Mouse (Mus musculus) hindbrain, embryonic 16.5 days (tissue): ENCODE results near the gene Atxn1. TPM values are rescaled to one million over a fixed set of nuclear protein-coding genes. Genes with fewer than 3 reads are reported as not detected.

ENCODE experiments used
- ATAC-seq: fragments of 200-750 bp; cut with Nextera tagmentation; 2 replicates; pipeline ENCODE4 v1.8.0; 2017; ENCODE audit warnings: moderate TSS enrichment, moderate library complexity
- H3K27ac ChIP-seq: fragments of 300-500 bp; sonication (generic); 2 replicates; pipeline ENCODE4 v1.5.1; 2014; ENCODE audit warnings: low read depth, mild to moderate bottlenecking, control low read depth, low read length, moderate library complexity
- H3K27me3 ChIP-seq: fragments of 300-500 bp; sonication (generic); replicated peaks from 2 replicates; pipeline ENCODE4 v1.6.1; 2014; ENCODE audit warnings: low read length; ENCODE audit not compliant: control insufficient read depth, insufficient read depth
- H3K36me3 ChIP-seq: fragments of 300-500 bp; sonication (generic); 2 replicates; pipeline ENCODE4 v1.6.1; 2014; ENCODE audit warnings: mild to moderate bottlenecking, low read length, moderate library complexity, mixed read lengths; ENCODE audit not compliant: control insufficient read depth, insufficient read depth
- H3K4me1 ChIP-seq: fragments of 300-500 bp; sonication (generic); 2 replicates; pipeline ENCODE4 v1.6.1; 2014; ENCODE audit warnings: low read depth, low read length; ENCODE audit not compliant: control insufficient read depth, insufficient read depth
- H3K4me2 ChIP-seq: fragments of 300-500 bp; sonication (generic); 2 replicates; pipeline ENCODE4 v1.6.1; 2014; ENCODE audit warnings: mild to moderate bottlenecking, low read length, control low read depth, moderate library complexity
- H3K4me3 ChIP-seq: fragments of 300-500 bp; sonication (generic); 2 replicates; pipeline ENCODE4 v1.5.1; 2014; ENCODE audit warnings: mild to moderate bottlenecking, low read length, control low read depth, moderate library complexity
- H3K9ac ChIP-seq: fragments of 300-500 bp; sonication (generic); 2 replicates; pipeline ENCODE4 v1.6.1; 2014; ENCODE audit warnings: low read depth, mild to moderate bottlenecking, control low read depth, low read length, moderate library complexity
- H3K9me3 ChIP-seq: fragments of 300-500 bp; sonication (generic); 2 replicates; pipeline ENCODE4 v1.6.1; 2014; ENCODE audit warnings: mild to moderate bottlenecking, low read length, moderate library complexity; ENCODE audit not compliant: control insufficient read depth
- WGBS: fragments of 180-500 bp; shearing (Covaris S2); extraction: QIAGEN DNeasy Blood & Tissue Kit; methylation state at CpG from one replicate; pipeline ENCODE4 v1.1.7; 2014; 5-methylcytosine and 5-hydroxymethylcytosine counted together
- polyA plus RNA-seq: library from polyadenylated mRNA; unstranded; fragments of >200 nt; fragmentation: Nextera tagmentation; extraction: Ambion mirVana; gene quantifications from 2 replicates; pipeline ENCODE4 v1.2.1, GENCODE M21; 2015

The Atxn1 gene
- polyA plus RNA-seq, 1 experiment from 2014 or later: 8.3 TPM

DNA sequence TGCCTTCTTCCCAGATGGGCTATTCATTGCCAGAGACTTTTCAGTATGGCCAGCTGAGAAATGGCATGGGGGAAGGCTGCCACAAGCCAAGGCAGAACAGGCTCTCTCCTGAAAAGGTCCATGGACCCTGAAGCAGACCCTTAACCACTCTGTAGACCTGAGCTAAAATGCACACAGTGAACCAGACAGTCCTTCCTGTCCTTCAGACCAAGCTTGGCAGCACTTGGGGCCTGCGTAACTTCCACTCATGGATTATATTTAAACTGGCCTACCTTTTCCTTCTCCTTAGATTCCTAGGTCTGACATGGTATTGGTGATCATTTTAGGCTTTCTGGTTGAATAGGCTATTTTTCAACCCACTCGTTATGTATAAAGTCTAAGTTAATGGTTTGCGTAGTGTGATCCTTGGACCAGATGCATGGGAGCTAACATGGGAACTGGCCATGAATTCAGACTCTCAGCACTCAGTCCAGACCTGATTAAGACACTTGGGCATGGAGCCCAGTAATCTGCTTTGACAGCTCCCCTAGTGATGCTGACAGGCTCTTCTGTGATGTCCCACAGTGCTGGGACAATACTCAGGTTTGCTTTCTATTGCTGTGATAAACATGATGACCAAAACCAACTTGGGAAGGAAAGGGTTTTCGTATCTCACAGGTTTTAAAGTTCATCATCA is 341.8 kb downstream of the Atxn1 start:
- no peaks in the 10 kb centered on the region for H3K27me3 ChIP-seq
- no peak overlapping the region for H3K27ac ChIP-seq
- no peak for ATAC-seq
- H3K9me3 ChIP-seq: no peaks in the 10 kb centered on the region
- no peak overlapping the region for H3K4me3 ChIP-seq
- H3K9ac ChIP-seq: no peak overlapping the region
- no peaks in the 10 kb centered on the region for H3K4me1 ChIP-seq
- WGBS: 81% methylated on average over 4 of the region's 4 CpGs
- H3K4me2 ChIP-seq: no peak overlapping the region
- H3K36me3 ChIP-seq: no peaks in the 10 kb centered on the region

DNA sequence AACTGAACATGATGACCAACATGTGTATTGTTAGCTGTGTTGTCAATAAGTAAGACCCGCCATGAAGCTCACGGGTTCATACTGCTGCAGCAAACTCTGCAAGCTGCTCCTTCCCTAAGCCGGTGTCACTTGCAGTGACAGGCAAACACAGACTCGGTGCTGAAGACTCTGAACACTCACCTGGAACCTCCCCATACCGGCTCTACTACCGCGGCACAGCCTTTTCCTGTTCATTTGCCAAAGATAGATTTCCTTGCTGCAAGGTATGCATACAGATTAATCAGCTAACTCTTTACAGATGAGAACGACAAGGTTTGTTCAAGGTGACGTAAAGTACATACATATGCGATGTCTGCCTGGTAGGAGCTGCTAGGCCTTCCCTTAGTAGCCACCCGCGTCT is 344.1 kb downstream of the Atxn1 start:
- WGBS: 77% methylated on average over 12 of the region's 12 CpGs

DNA sequence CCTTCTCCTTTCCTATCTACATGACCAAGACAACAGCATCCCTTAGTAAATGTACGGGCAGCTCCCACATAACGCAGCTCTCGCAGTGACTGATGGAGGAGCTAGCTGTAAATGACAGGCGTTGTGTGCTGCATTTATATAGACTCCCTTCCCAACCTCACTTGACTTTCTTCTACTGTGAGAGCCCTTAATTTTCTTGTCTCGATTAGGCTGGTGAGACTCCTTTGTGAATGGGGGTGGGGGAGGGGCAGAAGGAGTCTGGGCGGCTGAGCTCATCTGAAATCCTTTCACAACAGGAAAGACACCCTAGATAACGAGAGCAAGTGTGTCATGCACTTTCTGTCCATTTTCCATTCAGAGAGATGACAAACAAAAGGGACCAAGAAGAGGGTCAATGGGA is 344.5 kb downstream of the Atxn1 start:
- H3K36me3 ChIP-seq: no peaks in the 10 kb centered on the region
- no peaks in the 10 kb centered on the region for H3K27me3 ChIP-seq
- H3K9ac ChIP-seq: no peak overlapping the region
- no peak overlapping the region for H3K27ac ChIP-seq
- H3K4me2 ChIP-seq: no peak overlapping the region
- H3K4me1 ChIP-seq: no peaks in the 10 kb centered on the region
- no peak overlapping the region for H3K4me3 ChIP-seq
- no peak for ATAC-seq
- WGBS: 48% methylated on average over 7 of the region's 7 CpGs
- H3K9me3 ChIP-seq: no peaks in the 10 kb centered on the region

More for the DNA sequence above, 344.1 kb downstream of the Atxn1 start:
- H3K27me3 ChIP-seq: no peaks in the 10 kb centered on the region
- H3K4me3 ChIP-seq: no peak overlapping the region
- H3K4me1 ChIP-seq: no peaks in the 10 kb centered on the region
- no peaks in the 10 kb centered on the region for H3K36me3 ChIP-seq
- H3K4me2 ChIP-seq: no peak overlapping the region
- peak; percentile 30; the same call in 1 of the 2 replicates for ATAC-seq
- H3K9ac ChIP-seq: no peak overlapping the region
- H3K27ac ChIP-seq: no peak overlapping the region
- H3K9me3 ChIP-seq: no peaks in the 10 kb centered on the region

- Histone ChIP-seq H3K4me2 (no peak overlapping the region), H3K4me1 (no peaks in the 10 kb centered on the region), H3K27ac (no peak overlapping the region), H3K27me3 (no peaks in the 10 kb centered on the region), H3K9ac (no peak overlapping the region), H3K36me3 (no peaks in the 10 kb centered on the region), H3K4me3 (no peak overlapping the region), H3K9me3 (no peaks in the 10 kb centered on the region)
- ATAC-seq: no peak
- 72% methylated on average over 6 of the region's 6 CpGs for WGBS
These were observed 346.8 kb downstream of the Atxn1 start for GRCm38 (mm10) chr13:45617988-45618387.

DNA sequence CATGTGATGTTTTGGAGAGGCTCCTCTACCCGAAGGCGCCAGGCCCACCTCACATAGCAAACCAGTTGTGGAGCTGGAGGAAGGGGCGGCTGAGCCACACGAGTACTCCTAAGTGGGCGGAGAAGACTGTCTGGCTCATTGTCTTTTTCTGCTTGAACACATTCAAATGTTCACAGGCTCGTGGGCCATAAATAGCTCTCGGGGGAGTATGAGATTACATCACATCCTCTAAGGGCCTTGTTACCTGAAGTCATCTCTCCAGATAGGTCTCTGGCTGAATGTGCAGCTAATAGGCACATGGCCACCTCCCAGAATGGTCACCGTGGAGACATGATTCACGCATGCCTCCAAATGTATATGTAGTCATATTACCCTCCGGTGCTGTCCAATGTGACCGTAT is 350.0 kb downstream of the Atxn1 start:
- Histone ChIP-seq H3K4me2 (no peak overlapping the region), H3K4me1 (no peaks in the 10 kb centered on the region), H3K27ac (no peak overlapping the region), H3K9ac (no peak overlapping the region), H3K36me3 (no peaks in the 10 kb centered on the region), H3K4me3 (no peak overlapping the region), H3K27me3 (no peaks in the 10 kb centered on the region), H3K9me3 (no peaks in the 10 kb centered on the region)
- ATAC-seq: no peak
- WGBS: 58% methylated on average over 11 of the region's 11 CpGs

GRCm38 (mm10) chr13:45613346-45613745 is 351.5 kb downstream of the Atxn1 start:
- WGBS: 29% methylated on average over 5 of the region's 5 CpGs
- no peak overlapping the region for H3K4me3 ChIP-seq
- 0 out of 2 replicates have a peak, but pooled peaks have one; percentile 41 for ATAC-seq

GRCm38 (mm10) chr13:45611554-45611953 is 353.3 kb downstream of the Atxn1 start:
- Histone ChIP-seq H3K27ac (no peak overlapping the region), H3K9ac (no peak overlapping the region), H3K4me1 (no peaks in the 10 kb centered on the region), H3K9me3 (no peaks in the 10 kb centered on the region), H3K27me3 (no peaks in the 10 kb centered on the region), H3K4me2 (no peak overlapping the region), H3K36me3 (no peaks in the 10 kb centered on the region), H3K4me3 (no peak overlapping the region)
- WGBS: 77% methylated on average over 3 of the region's 3 CpGs
- no peak for ATAC-seq

More at GRCm38 (mm10) chr13:45613346-45613745, 351.5 kb downstream of the Atxn1 start:
- no peaks in the 10 kb centered on the region for H3K36me3 ChIP-seq
- H3K27ac ChIP-seq: no peak overlapping the region
- no peak overlapping the region for H3K9ac ChIP-seq
- H3K4me1 ChIP-seq: no peaks in the 10 kb centered on the region
- H3K9me3 ChIP-seq: no peaks in the 10 kb centered on the region
- H3K27me3 ChIP-seq: no peaks in the 10 kb centered on the region
- no peak overlapping the region for H3K4me2 ChIP-seq

GRCm38 (mm10) chr13:45609461-45609860 is 355.3 kb downstream of the Atxn1 start:
- no peak overlapping the region for H3K9ac ChIP-seq
- ATAC-seq: no peak
- H3K27me3 ChIP-seq: no peaks in the 10 kb centered on the region
- 25% methylated on average over 4 of the region's 4 CpGs for WGBS
- H3K36me3 ChIP-seq: no peaks in the 10 kb centered on the region
- no peaks in the 10 kb centered on the region for H3K4me1 ChIP-seq
- no peak overlapping the region for H3K4me2 ChIP-seq
- H3K4me3 ChIP-seq: no peak overlapping the region
- H3K9me3 ChIP-seq: no peaks in the 10 kb centered on the region
- no peak overlapping the region for H3K27ac ChIP-seq

- Histone ChIP-seq H3K27me3 (no peaks in the 10 kb centered on the region), H3K4me3 (no peak overlapping the region), H3K4me1 (no peaks in the 10 kb centered on the region), H3K9ac (no peak overlapping the region), H3K9me3 (no peaks in the 10 kb centered on the region), H3K36me3 (no peaks in the 10 kb centered on the region), H3K27ac (no peak overlapping the region), H3K4me2 (no peak overlapping the region)
- 93% methylated on average over 5 of the region's 5 CpGs for WGBS
- ATAC-seq: no peak
These were observed 356.2 kb downstream of the Atxn1 start for GRCm38 (mm10) chr13:45608593-45608992.
